Mouse (Mus musculus) ES-Bruce4 (cell line): ENCODE measurements around the gene Ttll7.

Experiments
- CTCF ChIP-seq: IDR thresholded peaks from one replicate; pipeline ENCODE4 v1.8.1; 2011; ENCODE audit warnings: low read depth, low read length
- EP300 ChIP-seq: IDR thresholded peaks from 2 replicates; pipeline ENCODE4 v1.6.1; 2011; ENCODE audit warnings: low read depth, low read length; ENCODE audit not compliant: insufficient read depth
- POLR2A ChIP-seq: IDR thresholded peaks from one replicate; pipeline ENCODE4 v1.8.1; 2011; ENCODE audit warnings: low read length; ENCODE audit not compliant: insufficient read depth

DNA sequence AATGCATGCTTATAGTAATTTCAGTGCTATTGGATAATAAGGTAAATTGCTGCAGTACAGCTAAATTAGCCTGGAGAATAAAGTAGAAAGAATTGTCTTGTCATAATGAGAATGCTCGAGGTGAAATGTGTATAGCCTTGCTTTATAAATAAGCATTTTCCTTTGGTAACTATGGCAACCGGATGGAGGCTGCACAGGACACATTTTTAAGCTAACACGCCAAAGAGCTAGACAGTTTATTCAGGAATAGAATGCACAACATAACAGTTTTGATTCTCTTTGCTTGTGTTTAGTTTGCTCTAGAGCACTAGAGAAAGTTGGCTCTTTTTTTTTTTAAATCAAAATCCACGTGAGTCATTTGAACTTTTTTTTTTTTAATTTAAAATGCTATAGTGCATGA lies 49.6 kb downstream of the Ttll7 start:
- TF ChIP-seq CTCF, result no peak
- TF ChIP-seq EP300, result no peak
- no peak for TF ChIP-seq POLR2A
